Mouse (Mus musculus) liver, adult 2 months (tissue): ENCODE results near the gene Tbl3. TPM values are rescaled to one million over a fixed set of nuclear protein-coding genes. Genes with fewer than 3 reads are reported as not detected.
A peak's percentile ranks its signal among the peaks of the same experiment; 100 is the strongest.
"Not testable (repeated sequence)": the region's sequence is repeated elsewhere in the genome, so short reads cannot be mapped to it uniquely, and the experiment has no call there.

Experiments used
- DNase-seq: peaks from one replicate; pipeline ENCODE4 v3.0.0-alpha.2; 2011; ENCODE audit warnings: low read depth, low spot score; ENCODE audit errors: extremely low read depth
- H3K27ac ChIP-seq: fragments of 200-500 bp; replicated peaks from 2 replicates; pipeline ENCODE4 v1.5.1; 2012; ENCODE audit warnings: low read depth, mild to moderate bottlenecking, control low read depth, inconsistent platforms, low read length; ENCODE audit not compliant: insufficient read depth
- H3K27me3 ChIP-seq: fragments of 200-500 bp; 2 replicates; pipeline ENCODE4 v1.6.1; 2012; ENCODE audit warnings: mild to moderate bottlenecking, moderate library complexity, low read length, inconsistent platforms; ENCODE audit not compliant: control insufficient read depth, insufficient read depth
- H3K36me3 ChIP-seq: fragments of 200-500 bp; 2 replicates; pipeline ENCODE4 v1.6.1; 2012; ENCODE audit warnings: low read length, inconsistent platforms; ENCODE audit not compliant: control insufficient read depth, insufficient read depth
- H3K4me1 ChIP-seq: fragments of 200-500 bp; 2 replicates; pipeline ENCODE4 v1.6.1; 2011; ENCODE audit warnings: low read length; ENCODE audit not compliant: control insufficient read depth, insufficient read depth
- H3K4me3 ChIP-seq: fragments of 200-500 bp; 2 replicates; pipeline ENCODE4 v1.5.1; 2011; ENCODE audit warnings: low read depth, mild to moderate bottlenecking, control low read depth, low read length, moderate library complexity; ENCODE audit not compliant: insufficient read depth
- H3K79me2 ChIP-seq: fragments of 200-500 bp; 2 replicates; pipeline ENCODE4 v1.6.1; 2012; ENCODE audit warnings: inconsistent platforms, mild to moderate bottlenecking, low read length, moderate library complexity; ENCODE audit not compliant: control insufficient read depth, insufficient read depth
- H3K9ac ChIP-seq: fragments of 200-500 bp; 2 replicates; pipeline ENCODE4 v1.6.1; 2012; ENCODE audit warnings: low read depth, mild to moderate bottlenecking, control low read depth, inconsistent platforms, low read length
- CTCF ChIP-seq: fragments of 200-500 bp; IDR thresholded peaks from 2 replicates; pipeline ENCODE4 v1.5.1; 2011; ENCODE audit warnings: low read depth, low read length, control low read depth
- POLR2A ChIP-seq: fragments of 200-500 bp; IDR thresholded peaks from 2 replicates; pipeline ENCODE4 v1.6.1; 2011; ENCODE audit warnings: low read length, control low read depth; ENCODE audit not compliant: insufficient read depth; ENCODE audit errors: extremely low read depth
- WGBS: fragments of 180-500 bp; shearing (Covaris S2); methylation state at CpG from one replicate; pipeline ENCODE4 v1.1.7; 2018; 5-methylcytosine and 5-hydroxymethylcytosine counted together
- polyA plus RNA-seq: library from polyadenylated mRNA; depleted of rRNA; stranded (reverse); fragments of >200 nt; gene quantifications from 2 replicates; pipeline ENCODE4 v1.2.3, GENCODE M21; 2012
- total RNA-seq: library from RNA; depleted of rRNA; stranded (reverse); fragments of >200 nt; gene quantifications from 2 replicates; pipeline ENCODE4 v1.2.3, GENCODE M21; 2014

Tbl3 gene
- total and polyA plus RNA-seq, 2 experiments = 14.2 to 37.9 TPM

DNA sequence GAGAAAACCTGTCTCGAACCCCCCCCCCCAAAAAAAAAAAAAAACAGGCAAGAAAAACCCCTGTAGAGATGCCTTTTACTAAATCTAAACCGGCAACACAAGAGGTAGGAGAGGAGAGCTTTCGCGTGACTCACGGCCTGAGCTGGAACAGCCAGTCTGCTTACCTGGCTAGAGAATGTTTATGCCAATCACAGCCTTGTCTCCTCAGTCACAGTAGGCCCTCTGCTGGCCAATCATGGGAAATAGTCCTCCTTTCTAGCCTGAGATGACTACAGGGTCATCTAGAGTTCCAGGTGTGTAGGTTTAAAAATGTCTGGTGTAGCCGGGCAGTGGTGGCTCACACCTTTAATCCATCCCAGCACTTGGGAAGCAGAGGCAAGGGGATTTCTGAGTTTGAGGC, 40.0 kb downstream of the Tbl3 start:
- H3K4me3 ChIP-seq = no peak overlapping the region
- 9% methylated on average over 6 of the region's 6 CpGs for WGBS
- no peaks in the 10 kb centered on the region for H3K36me3 ChIP-seq
- peaks cover 17% of the 10 kb centered on the region for H3K4me1 ChIP-seq
- peak; percentile 77 for DNase-seq
- H3K27me3 ChIP-seq = no peaks in the 10 kb centered on the region
- no peak overlapping the region for H3K9ac ChIP-seq
- TF ChIP-seq CTCF (peak; percentile 67), POLR2A (no peak)
- H3K27ac ChIP-seq = no peak overlapping the region
- peaks cover 16% of the 10 kb centered on the region; the same call in 1 of the 2 replicates for H3K79me2 ChIP-seq

- H3K4me3 ChIP-seq, DNase-seq, H3K9ac ChIP-seq, H3K27me3 ChIP-seq, H3K27ac ChIP-seq, H3K36me3 ChIP-seq: not testable (repeated sequence)
- Histone ChIP-seq H3K4me1 (peaks cover 15% of the 10 kb centered on the region), H3K79me2 (peaks cover 16% of the 10 kb centered on the region; the same call in 1 of the 2 replicates)
- WGBS = 65% methylated on average over 7 of the region's 7 CpGs
Observed at GRCm38 (mm10) chr17:24667011-24667410, 40.4 kb downstream of the Tbl3 start.

GRCm38 (mm10) chr17:24658017-24658758, 49.3 kb downstream of the Tbl3 start, which contains the start of gene Npw:
TSS of gene Npw (minus strand) at chr17:24658457.
- Histone ChIP-seq H3K4me1 (peaks cover 7% of the 10 kb centered on the region), H3K9ac (peak within 1 kb of the TSS; percentile 26; the same call in 1 of the 2 replicates), H3K4me3 (peak within 1 kb of the TSS; percentile 8; the same call in 1 of the 2 replicates), H3K27ac (no peak within 1 kb of the TSS), H3K79me2 (no peaks in the 10 kb centered on the region), H3K36me3 (no peaks in the 10 kb centered on the region), H3K27me3 (peaks cover 5% of the 10 kb centered on the region)
- no peak for TF ChIP-seq POLR2A
- 11% methylated on average over 47 of the region's 47 CpGs for WGBS
- DNase-seq = no peak

GRCm38 (mm10) chr17:24654969-24655368, 52.5 kb downstream of the Tbl3 start:
- Histone ChIP-seq H3K27me3 (peaks cover 5% of the 10 kb centered on the region), H3K27ac (no peak overlapping the region), H3K79me2 (peaks cover under 1% of the 10 kb centered on the region; the same call in 1 of the 2 replicates), H3K9ac (no peak overlapping the region), H3K36me3 (no peaks in the 10 kb centered on the region), H3K4me1 (peaks cover 14% of the 10 kb centered on the region), H3K4me3 (no peak overlapping the region)
- no peak for DNase-seq
- no peak for TF ChIP-seq POLR2A
- TF ChIP-seq CTCF = no peak
- 66% methylated on average over 4 of the region's 4 CpGs for WGBS

DNA sequence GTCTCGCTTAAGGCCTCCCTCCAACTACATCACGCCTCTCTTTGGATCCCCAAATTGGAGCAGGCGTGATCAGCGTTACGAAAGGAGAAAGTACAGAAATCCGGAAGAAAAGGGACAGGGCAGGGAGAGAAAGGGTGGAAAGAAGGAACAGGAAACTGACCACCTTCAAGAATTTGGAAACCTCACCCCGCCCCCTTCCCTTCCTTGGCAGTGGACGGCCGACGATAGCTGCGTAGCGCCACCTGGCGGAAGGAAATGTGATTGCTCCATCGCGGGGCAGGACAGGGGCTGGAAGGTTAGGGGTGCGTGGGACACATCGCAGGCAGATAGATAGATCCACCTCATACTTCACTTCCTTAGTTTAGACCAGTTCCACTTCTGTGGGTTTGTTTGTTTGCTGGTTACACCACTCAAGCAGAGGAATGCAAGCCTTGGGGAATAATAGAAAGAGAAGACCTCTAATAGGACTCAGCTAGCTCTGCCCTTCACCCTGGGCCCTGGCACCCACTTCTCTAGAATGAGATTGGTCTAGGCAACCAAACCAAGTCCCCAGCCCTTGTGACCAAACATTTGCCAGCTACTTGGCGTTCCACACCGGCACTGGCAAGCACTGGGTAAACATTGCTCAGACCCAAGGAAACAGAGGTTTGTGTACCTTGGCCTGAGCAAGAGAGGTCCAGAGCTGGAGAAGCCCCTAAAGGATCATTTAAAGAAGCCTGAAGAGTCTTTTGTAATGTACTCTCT, 53.3 kb downstream of the Tbl3 start:
- no peak overlapping the region for H3K4me3 ChIP-seq
- H3K36me3 ChIP-seq = no peaks in the 10 kb centered on the region
- peak overlapping the region; percentile 29; the same call in 1 of the 2 replicates for H3K9ac ChIP-seq
- H3K27ac ChIP-seq = no peak overlapping the region; the same call in 1 of the 2 replicates
- 8% methylated on average over 19 of the region's 19 CpGs for WGBS
- peaks cover 14% of the 10 kb centered on the region for H3K4me1 ChIP-seq
- DNase-seq = peak; percentile 87
- peak; percentile 96 for TF ChIP-seq CTCF
- TF ChIP-seq POLR2A = no peak
- peaks cover 5% of the 10 kb centered on the region for H3K27me3 ChIP-seq
- peaks cover 7% of the 10 kb centered on the region; the same call in 1 of the 2 replicates for H3K79me2 ChIP-seq
